Mouse (Mus musculus): ENCODE measurements at regions not wholly inside any gene's neighbourhood (a gene's known extent, or its start where the extent isn't known, plus 50 kb on each side); places are given as distances from the start of the nearest gene placed in this dataset.

- no peak for DNase-seq (ENCODE audit: low spot score in 2 of 2)
- intact Hi-C loops (cut with DNase I), result no loop called here
Observed at GRCm38 (mm10) chrX:109686502-109687130, 490.1 kb downstream of the Gm6377 start.

- intact Hi-C loops (cut with DNase I), result loop anchor here (5.0 kb wide), 1 partner anchor 1317 kb away; no protein-coding TSS in a partner anchor
- DNase-seq (ENCODE audit: low spot score in 2 of 2), result no peak
Observed at GRCm38 (mm10) chrX:109734961-109735537, 538.5 kb downstream of the Gm6377 start.

- no peak for DNase-seq (ENCODE audit: low spot score in 2 of 2)
- intact Hi-C loops (cut with DNase I), result no loop called here
Observed at GRCm38 (mm10) chrX:109735967-109736366, 539.4 kb downstream of the Gm6377 start.

Measured in left cerebral cortex, postnatal 36 days (tissue).